Mouse (Mus musculus) lung, postnatal 0 days (tissue): ENCODE measurements around the gene Zfp839.

Source experiments
- CTCF ChIP-seq: IDR thresholded peaks from 2 replicates; pipeline ENCODE4 v1.5.1; 2016; ENCODE audit warnings: antibody characterized with exemption, mild to moderate bottlenecking
- EP300 ChIP-seq: IDR thresholded peaks from 2 replicates; pipeline ENCODE4 v1.6.1; 2016; ENCODE audit warnings: antibody characterized with exemption, mild to moderate bottlenecking, control low read depth

GRCm38 (mm10) chr12:110816833-110817232 lies 33.2 kb upstream of the Zfp839 start:
- TF ChIP-seq EP300 (peak; percentile 31; the same call in 1 of the 2 replicates), CTCF (peak; percentile 26; the same call in 1 of the 2 replicates)
